Mouse (Mus musculus) intestine, postnatal 0 days (tissue): ENCODE measurements at regions not wholly inside any gene's neighbourhood (a gene's known extent, or its start where the extent isn't known, plus 50 kb on each side); places are given as distances from the start of the nearest gene placed in this dataset.

Source experiments
- ATAC-seq: fragments of 200-750 bp; cut with Nextera tagmentation; 2 replicates; pipeline ENCODE4 v1.8.0; 2017; ENCODE audit warnings: mild to moderate bottlenecking, moderate TSS enrichment, moderate library complexity
- H3K27ac ChIP-seq: fragments of 300-500 bp; sonication (generic); 2 replicates; pipeline ENCODE4 v1.5.1; 2014; ENCODE audit warnings: mild to moderate bottlenecking, low read depth, low read length, moderate library complexity
- H3K27me3 ChIP-seq: fragments of 300-500 bp; sonication (generic); replicated peaks from 2 replicates; pipeline ENCODE4 v1.6.1; 2014; ENCODE audit warnings: low read length, mixed read lengths; ENCODE audit not compliant: control insufficient read depth, insufficient read depth
- H3K36me3 ChIP-seq: fragments of 300-500 bp; sonication (generic); 2 replicates; pipeline ENCODE4 v1.6.1; 2014; ENCODE audit warnings: mild to moderate bottlenecking, moderate library complexity; ENCODE audit not compliant: control insufficient read depth, insufficient read depth
- H3K4me1 ChIP-seq: fragments of 300-500 bp; sonication (generic); replicated peaks from 2 replicates; pipeline ENCODE4 v1.6.1; 2014; ENCODE audit warnings: antibody characterized with exemption, low read length, mixed read lengths; ENCODE audit not compliant: control insufficient read depth, insufficient read depth
- H3K4me2 ChIP-seq: fragments of 300-500 bp; sonication (generic); replicated peaks from 2 replicates; pipeline ENCODE4 v1.6.1; 2014; ENCODE audit warnings: low read depth, mild to moderate bottlenecking, moderate library complexity
- H3K4me3 ChIP-seq: fragments of 300-500 bp; sonication (generic); 2 replicates; pipeline ENCODE4 v1.5.1; 2014; ENCODE audit warnings: low read depth, low read length
- H3K9ac ChIP-seq: fragments of 300-500 bp; sonication (generic); 2 replicates; pipeline ENCODE4 v1.6.1; 2014; ENCODE audit warnings: mild to moderate bottlenecking, low read depth, low read length
- H3K9me3 ChIP-seq: fragments of 300-500 bp; sonication (generic); 2 replicates; pipeline ENCODE4 v1.6.1; 2016; ENCODE audit warnings: mixed run types; ENCODE audit not compliant: control insufficient read depth
- CTCF ChIP-seq: sonication (generic); IDR thresholded peaks from 2 replicates; pipeline ENCODE4 v1.5.1; 2016; ENCODE audit warnings: low read depth, mild to moderate bottlenecking, control low read depth, antibody characterized with exemption, moderate library complexity
- WGBS: fragments of 180-500 bp; shearing (Covaris S2); extraction: QIAGEN DNeasy Blood & Tissue Kit; methylation state at CpG from one replicate; pipeline ENCODE4 v1.1.7; 2014; 5-methylcytosine and 5-hydroxymethylcytosine counted together

- Histone ChIP-seq H3K36me3 (no peaks in the 10 kb centered on the region), H3K4me2 (no peak overlapping the region), H3K4me3 (no peak overlapping the region), H3K9ac (no peak overlapping the region), H3K4me1 (no peaks in the 10 kb centered on the region), H3K27me3 (no peaks in the 10 kb centered on the region), H3K9me3 (no peaks in the 10 kb centered on the region), H3K27ac (no peak overlapping the region)
- WGBS, result 77% methylated on average over 15 of the region's 15 CpGs
- no peak for TF ChIP-seq CTCF
- no peak for ATAC-seq
Observed at GRCm38 (mm10) chr6:101048836-101049361, 215.5 kb downstream of the Ppp4r2 start.

- Histone ChIP-seq H3K4me1 (no peaks in the 10 kb centered on the region), H3K9me3 (no peaks in the 10 kb centered on the region), H3K4me3 (no peak overlapping the region), H3K27ac (no peak overlapping the region), H3K9ac (no peak overlapping the region), H3K27me3 (no peaks in the 10 kb centered on the region), H3K36me3 (no peaks in the 10 kb centered on the region), H3K4me2 (0 out of 2 replicates have a peak overlapping the region, but pooled peaks have one; percentile 21)
- WGBS, result 12% methylated on average over 7 of the region's 7 CpGs
- no peak for TF ChIP-seq CTCF
- peak; percentile 69 for ATAC-seq
Observed at GRCm38 (mm10) chr6:101054880-101055279, 221.5 kb downstream of the Ppp4r2 start.

DNA sequence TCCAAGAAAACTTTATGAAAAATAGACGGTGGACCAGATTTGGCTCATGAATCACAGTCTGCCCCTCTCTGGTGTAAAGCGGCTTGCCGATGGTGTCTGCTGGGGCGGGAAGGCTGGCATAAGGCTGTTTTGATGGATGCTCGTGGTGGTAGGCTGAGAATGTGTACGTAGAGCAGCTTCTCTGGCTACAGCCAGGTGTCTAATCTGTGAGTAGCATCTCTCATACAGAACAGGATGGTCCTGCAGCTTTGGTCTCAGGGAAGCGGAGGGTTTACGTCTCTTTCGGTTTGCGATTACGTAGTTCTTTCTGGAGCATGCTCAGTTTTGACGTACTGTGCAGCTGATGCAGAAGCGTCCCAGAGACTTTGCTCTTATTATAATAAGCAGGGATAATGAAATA, 222.9 kb downstream of the Ppp4r2 start:
- Histone ChIP-seq H3K4me1 (no peaks in the 10 kb centered on the region), H3K4me3 (no peak overlapping the region), H3K27ac (no peak overlapping the region), H3K27me3 (0 out of 2 replicates have a peak, but pooled peaks cover 3% of the 10 kb centered on the region), H3K9ac (no peak overlapping the region), H3K9me3 (no peaks in the 10 kb centered on the region), H3K4me2 (no peak overlapping the region), H3K36me3 (no peaks in the 10 kb centered on the region)
- WGBS, result 87% methylated on average over 13 of the region's 13 CpGs
- no peak for ATAC-seq
- TF ChIP-seq CTCF, result no peak

GRCm38 (mm10) chr6:101059058-101059457, 225.6 kb downstream of the Ppp4r2 start:
- no peak overlapping the region for H3K9ac ChIP-seq
- no peak overlapping the region for H3K4me3 ChIP-seq
- no peak overlapping the region for H3K4me2 ChIP-seq
- H3K9me3 ChIP-seq, result no peaks in the 10 kb centered on the region
- H3K36me3 ChIP-seq, result no peaks in the 10 kb centered on the region
- H3K27me3 ChIP-seq, result 0 out of 2 replicates have a peak, but pooled peaks cover 3% of the 10 kb centered on the region
- ATAC-seq, result no peak
- H3K27ac ChIP-seq, result no peak overlapping the region
- WGBS, result 90% methylated on average over 8 of the region's 8 CpGs
- no peak for TF ChIP-seq CTCF
- no peaks in the 10 kb centered on the region for H3K4me1 ChIP-seq

DNA sequence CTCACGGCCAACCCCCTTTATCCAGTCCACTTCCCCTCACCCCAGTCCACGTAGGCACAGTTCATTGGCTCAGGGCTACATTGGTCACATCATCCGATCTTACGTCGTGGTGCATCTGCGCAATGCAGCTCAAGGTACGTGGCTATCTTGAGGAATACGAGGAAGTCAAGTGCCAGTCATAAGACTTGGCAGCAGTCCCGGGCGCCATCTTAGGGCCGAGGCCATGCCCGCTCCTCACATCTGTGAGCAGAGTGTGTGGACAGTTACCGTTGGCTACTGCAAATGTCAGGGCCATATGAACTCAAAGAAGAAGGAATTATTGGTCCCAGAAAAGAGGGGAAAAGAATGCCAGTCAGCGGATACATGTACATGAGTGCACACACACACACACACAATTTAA, 228.8 kb downstream of the Ppp4r2 start:
- Histone ChIP-seq H3K9ac (no peak overlapping the region), H3K27ac (no peak overlapping the region), H3K36me3 (no peaks in the 10 kb centered on the region), H3K9me3 (no peaks in the 10 kb centered on the region), H3K4me3 (no peak overlapping the region), H3K4me1 (no peaks in the 10 kb centered on the region), H3K4me2 (no peak overlapping the region), H3K27me3 (0 out of 2 replicates have a peak, but pooled peaks cover 3% of the 10 kb centered on the region)
- no peak for TF ChIP-seq CTCF
- 96% methylated on average over 14 of the region's 14 CpGs for WGBS
- no peak for ATAC-seq

DNA sequence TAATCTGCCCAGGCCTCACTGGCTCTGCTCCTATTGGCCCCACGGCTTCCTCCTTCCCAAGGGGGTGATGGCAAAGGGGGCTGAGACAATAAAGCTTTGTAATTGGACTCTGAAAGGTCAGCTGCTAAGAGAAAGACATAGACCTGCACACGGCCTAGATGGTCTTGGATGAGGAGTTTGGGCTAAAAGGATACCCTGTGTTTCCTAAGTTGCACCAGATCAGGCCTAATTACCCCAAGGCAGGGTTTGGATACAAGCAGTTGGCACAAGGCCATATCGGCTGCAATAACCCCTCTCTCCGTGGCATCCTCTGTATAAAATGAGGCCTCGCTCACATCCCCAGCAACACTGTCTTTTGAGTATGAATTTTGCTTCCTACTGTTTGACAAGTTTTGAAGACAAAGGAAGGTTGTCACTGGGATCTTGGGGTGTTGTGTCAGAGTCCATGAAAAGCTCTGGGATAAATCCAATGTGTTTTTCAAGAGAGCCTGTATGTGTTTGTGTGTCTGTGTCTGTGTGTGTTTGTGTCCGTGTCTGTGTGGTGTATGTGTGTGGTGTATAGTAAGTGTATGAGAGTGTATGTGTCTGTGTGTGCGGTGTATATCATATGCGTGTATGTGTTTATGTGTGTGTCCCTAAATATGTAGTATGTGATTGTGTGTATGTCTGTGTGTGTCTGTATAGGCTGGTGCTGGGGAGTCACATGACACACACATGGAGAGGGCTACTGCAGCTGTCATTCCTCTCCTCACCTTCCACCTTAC, 242.5 kb downstream of the Ppp4r2 start:
- Histone ChIP-seq H3K9ac (no peak overlapping the region), H3K27ac (no peak overlapping the region), H3K27me3 (0 out of 2 replicates have a peak, but pooled peaks cover 2% of the 10 kb centered on the region), H3K4me3 (no peak overlapping the region), H3K4me2 (no peak overlapping the region), H3K4me1 (no peaks in the 10 kb centered on the region), H3K9me3 (no peaks in the 10 kb centered on the region), H3K36me3 (no peaks in the 10 kb centered on the region)
- no peak for TF ChIP-seq CTCF
- 84% methylated on average over 8 of the region's 8 CpGs for WGBS
- no peak for ATAC-seq
